Mouse (Mus musculus) frontal cortex, postnatal 14 days (tissue): ENCODE measurements around the gene Ankrd34a.

Experiments used
- DNase-seq, 2 experiments: peaks; one replicate each; pipeline ENCODE4 v3.0.0; 2022; ENCODE audit warnings: low spot score in 2 of 2

Ankrd34a gene

DNA sequence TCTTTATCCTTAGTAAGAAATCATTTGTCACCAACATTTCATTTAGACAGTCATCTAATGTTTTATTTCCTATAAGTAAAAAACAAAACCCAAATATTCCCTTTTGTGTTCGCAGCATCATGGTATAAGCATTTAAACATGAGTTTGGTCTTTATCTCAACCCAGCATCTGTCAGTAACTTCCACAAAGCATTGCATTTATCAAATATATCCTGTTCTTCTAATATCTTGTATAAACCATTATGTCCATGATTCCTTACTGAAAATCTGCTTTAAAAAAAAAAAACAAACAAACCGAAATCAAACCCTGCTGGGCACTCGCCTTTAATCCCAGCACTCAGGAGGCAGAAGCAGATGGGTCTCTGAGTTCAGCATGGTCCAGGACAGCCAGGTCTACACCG is 10.2 kb downstream of the Ankrd34a start:
- DNase-seq = no peak

DNA sequence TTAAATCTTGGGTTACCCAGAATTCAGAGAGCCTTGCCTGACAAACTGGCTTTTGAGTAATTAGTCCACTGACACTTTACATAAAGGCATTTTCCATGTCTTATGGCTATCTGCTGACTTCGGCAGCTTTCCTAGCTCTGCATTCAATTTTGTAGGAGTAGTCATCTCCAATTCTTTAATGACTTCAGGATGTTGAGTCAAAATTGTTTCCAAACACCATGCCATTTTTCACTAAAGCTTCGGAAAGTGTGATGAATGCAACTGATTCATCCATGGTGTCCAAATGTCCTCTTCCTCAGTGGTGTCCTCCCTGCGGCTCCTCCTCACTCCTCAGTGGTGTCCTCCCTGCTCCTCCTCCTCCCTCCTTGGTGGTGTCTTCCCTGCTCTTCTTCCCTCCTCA is 21.5 kb downstream of the Ankrd34a start:
- DNase-seq = no peak

DNA sequence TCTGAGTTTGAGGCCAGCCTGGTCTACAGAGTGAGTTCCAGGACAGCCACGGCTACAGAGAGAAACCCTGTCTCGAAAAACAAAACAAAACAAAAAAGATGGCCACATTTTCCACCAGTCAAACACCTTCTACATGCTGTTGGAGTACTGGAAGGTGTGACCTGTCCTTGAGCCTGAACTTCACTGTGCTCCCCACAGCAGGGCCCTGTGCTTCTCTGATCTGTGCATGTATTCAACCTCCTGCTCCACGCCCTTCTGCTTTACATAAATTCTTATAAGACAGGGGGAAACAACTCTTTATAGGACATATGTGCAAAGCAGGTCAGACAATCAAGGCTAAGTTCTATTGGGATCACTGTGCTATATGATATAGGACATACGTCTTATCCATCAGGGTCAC is 26.8 kb downstream of the Ankrd34a start:
- DNase-seq = no peak

DNA sequence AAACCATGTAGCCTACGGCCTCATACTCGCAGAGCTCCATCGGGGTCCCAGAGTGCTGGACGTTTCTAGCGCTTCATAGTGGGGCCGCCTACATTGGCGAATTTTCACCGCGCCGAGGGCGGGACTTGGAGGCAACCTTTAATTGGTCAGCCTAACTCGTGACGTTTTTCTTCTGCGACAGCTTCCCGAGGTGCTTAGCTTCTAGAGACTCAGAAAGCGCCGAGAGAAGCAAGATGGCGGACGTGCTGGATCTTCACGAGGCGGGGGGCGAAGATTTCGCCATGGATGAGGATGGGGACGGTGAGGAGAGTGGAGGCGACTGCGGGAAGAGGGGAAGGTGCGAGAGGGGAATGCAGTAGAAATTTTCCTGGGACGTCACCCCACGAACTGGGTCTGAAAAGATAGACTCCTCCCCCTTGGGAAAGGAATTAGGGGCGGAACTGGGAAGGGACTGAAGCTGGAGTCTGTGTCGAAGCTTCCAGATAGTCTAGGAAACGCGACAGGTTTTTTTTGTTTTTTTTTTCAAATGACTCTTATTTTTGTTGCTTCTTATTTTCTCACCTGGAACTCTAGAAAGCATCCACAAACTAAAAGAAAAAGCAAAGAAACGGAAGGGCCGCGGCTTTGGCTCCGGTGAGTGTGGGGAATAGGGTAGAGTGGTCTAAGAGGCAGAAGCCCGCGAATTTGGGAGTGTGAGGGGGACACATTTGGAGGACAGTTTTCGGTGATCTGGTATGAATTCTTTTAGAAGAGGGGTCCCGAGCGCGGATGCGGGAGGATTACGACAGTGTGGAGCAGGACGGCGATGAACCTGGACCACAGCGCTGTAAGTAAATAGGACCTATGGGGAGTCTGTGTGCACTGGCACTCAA is 33.5 kb downstream of the Ankrd34a start, which contains the start of gene Rbm8a:
Gene Rbm8a (plus strand): TSS at position 205 of the 872 bp plus-strand sequence.
- DNase-seq = peak; percentile 95

DNA sequence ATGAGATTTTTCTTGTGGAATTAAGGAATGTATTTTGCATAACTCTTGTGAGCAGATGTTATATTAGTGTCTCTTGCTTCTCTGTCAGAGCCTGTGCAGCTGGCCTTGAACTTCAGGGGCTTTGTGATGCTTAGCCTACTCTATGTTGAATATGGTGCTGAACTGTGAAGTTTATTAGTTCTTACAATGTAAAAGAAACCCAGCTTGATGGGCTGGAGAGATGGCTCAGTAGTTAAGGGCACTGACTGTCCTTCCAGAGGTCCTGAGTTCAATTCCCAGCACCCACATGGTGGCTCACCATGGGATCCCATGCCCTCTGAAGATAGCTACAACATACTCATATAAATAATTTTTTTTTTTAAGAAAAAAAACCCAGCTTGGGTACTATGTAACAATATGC is 35.6 kb downstream of the Ankrd34a start:
- DNase-seq = no peak

DNA sequence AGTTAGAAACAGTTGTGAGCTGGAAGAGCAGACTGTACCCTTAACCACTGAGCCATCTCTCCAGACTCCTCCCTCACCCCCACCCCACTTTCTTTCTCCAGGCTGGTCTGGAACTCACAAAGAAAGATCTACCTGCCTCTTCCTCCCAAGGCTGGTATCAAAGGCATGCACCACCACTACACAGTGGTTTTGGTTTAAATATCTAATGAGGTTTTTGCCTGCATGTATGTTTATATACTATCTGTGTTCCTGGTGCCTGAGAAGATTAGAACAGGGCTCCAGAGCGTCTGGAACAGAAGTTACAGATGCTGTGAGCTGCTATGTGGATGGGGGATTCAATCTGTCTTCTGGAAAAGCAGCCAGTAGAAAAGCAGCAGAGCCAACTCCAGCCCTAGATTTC is 37.6 kb downstream of the Ankrd34a start:
- DNase-seq = no peak

DNA sequence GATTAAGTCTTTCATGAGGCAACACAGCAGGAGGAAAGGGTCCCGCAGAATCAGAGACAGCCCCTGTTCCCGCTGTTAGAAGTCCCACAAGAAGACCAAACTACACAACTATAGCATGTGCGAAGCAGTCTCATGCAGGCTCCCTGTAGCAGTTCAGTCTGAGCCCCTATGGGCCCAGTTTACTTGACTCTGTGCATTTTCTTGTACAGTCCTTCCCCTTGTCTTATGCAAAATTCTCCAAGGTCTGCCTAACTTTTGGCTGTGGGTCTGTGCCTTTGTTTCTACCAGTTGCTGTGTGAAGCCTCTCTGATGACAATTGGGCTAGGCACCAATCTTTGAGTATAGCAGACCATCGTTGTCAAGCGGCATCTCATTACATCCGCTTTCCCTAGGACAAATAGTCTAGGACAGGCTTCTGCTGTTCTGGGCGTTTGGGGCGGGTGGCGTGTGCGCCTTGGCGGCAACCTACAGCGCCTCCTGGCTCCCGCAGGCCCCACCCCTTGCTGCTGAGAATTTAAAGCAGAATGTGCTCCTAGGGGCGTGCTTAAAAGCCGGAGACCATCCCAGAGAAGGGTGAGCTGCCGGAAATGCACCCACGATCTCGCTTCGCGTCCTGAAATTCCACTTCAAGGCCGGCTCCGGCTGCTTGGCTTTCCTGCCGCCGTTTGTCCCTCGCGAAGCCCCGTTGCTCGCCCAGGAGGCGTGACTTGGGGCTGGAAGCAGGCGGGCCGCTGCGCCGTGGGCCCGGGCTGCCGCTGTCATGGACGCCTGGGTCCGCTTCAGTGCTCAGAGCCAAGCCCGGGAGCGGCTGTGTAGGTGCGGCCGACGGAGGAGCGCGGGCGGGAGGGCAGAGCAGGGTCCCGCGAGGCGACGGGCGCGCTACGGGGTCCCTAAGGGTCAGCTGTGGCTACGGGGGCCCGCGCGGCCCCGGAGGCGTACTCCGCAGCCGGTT is 38.8 kb downstream of the Ankrd34a start, which contains the start of the genes Pex11b and Gm42957:
Gene Pex11b (plus strand): TSS at position 449 of the 952 bp plus-strand sequence.
Gene Gm42957 (plus strand): TSS at position 547 of the 952 bp plus-strand sequence.
- DNase-seq = peak; percentile 79 to 82

DNA sequence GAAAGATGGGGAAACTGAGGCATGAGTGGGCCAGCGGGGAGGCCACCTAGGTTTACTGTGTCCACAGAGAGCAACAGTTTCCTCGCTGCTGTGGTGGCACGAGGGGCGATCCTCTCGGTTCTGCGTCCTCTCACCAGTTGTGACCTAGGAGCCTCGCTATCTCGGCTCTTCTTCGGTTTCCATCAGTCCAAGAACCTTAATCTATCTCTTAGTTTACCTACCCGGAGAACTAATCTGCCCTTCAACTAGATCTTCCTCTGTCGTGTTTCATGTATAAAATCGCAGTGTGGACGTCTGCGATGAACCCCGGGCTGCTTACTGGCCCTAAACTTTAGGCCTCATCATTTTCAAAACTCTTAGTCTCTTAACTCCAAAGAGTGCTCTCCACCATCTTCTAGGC is 39.5 kb downstream of the Ankrd34a start:
- DNase-seq = no peak

DNA sequence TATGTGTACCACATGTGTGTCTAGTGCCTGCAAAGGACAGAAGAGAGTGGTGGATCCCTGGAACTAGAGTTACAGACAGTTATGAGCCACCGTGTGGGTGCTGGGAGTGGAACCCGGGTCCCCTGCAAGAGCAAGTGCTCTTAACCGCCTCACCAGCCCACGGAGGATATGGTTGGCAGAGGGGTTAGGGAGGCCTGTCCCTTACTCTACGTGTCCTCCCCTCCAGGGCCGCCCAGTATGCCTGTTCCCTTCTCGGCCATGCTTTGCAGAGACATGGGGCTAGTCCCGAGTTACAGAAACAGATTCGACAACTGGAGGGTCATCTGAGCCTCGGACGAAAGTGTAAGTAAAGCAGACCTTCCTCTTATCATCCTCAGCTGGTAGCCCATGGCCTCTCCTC is 40.0 kb downstream of the Ankrd34a start:
- DNase-seq = no peak

DNA sequence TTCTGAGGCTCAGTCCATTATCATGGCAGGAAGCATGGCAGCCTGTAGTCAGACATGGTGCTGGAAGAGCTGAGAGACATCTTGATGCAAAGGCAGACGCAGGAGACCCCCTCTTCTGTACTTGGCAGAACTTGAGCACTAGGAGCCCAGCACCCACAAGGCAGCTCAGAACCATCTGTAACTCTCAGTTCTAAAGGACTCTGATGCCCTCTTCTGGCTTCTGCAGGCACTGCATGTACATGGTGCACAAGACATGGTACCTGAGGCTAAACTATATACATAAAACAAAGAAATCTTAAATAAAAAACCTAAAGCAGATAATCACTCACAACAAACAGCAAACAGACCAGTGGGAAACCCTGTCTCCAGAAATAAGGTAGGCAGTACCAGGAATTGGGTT is 42.8 kb downstream of the Ankrd34a start:
- DNase-seq = no peak

DNA sequence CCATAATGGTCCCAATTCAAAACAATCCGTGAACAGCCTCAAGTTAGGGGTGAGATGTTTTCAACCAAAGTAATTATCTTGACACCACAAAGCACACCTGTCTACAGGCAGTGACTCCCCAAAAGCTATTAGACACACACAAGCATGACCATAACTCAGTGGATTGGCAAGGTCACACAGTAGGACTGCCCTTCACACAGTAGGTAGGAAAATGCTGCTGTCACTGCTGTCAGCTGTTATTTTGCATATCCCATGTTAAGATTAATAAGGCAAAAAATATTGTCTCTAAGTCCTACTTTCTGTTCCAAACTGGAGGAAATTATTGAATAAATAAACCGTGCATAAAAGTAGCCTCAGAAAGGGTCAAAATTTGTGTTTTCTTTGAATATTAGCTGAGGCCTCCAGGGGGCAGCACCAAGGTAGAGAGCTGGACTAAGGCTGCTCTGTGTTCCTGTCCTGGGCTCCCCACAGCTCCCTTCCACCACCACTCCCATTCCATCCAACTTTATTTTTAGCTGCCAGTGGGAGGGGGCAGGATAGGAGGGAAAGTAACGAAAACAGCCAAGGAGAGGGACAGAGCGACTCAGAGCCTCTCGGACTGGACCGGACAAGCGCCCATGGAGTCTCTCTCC is 48.7 kb downstream of the Ankrd34a start, which contains the start of gene Itga10:
Gene Itga10 (plus strand): TSS at position 567 of the 632 bp plus-strand sequence.
- DNase-seq = no peak

DNA sequence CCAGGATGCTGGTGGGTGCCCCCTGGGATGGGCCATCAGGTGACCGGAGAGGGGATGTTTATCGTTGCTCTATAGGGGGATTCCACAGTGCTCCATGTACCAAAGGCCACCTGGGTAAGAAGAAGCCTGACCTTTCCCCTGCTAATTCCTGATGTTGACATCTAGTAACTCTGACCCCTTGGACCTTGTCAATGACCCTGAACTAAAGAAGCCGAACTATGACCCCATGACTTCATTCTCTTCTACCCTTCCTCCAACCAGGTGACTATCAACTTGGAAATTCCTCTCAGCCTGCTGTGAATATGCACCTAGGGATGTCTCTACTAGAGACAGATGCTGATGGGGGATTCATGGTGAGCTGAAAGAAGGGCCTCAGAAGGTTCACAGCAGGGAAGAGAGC is 50.9 kb downstream of the Ankrd34a start:
- DNase-seq = no peak
